Mouse (Mus musculus) midbrain, embryonic 15.5 days (tissue): Measurements from ENCODE around the gene Pde4d. TPM values are rescaled to one million over a fixed set of nuclear protein-coding genes. Genes with fewer than 3 reads are reported as not detected.

Experiments
- ATAC-seq: fragments of 200-750 bp; cut with Nextera tagmentation; replicated peaks from 2 replicates; pipeline ENCODE4 v1.8.0; 2017; ENCODE audit warnings: moderate TSS enrichment
- H3K27ac ChIP-seq: fragments of 300-500 bp; sonication (generic); 2 replicates; pipeline ENCODE4 v1.5.1; 2015; ENCODE audit warnings: mild to moderate bottlenecking, inconsistent platforms
- H3K27me3 ChIP-seq: fragments of 300-500 bp; sonication (generic); replicated peaks from 2 replicates; pipeline ENCODE4 v1.6.1; 2015; ENCODE audit warnings: inconsistent platforms
- H3K36me3 ChIP-seq: fragments of 300-500 bp; sonication (generic); replicated peaks from 2 replicates; pipeline ENCODE4 v1.6.1; 2015; ENCODE audit warnings: inconsistent platforms
- H3K4me1 ChIP-seq: fragments of 300-500 bp; sonication (generic); 2 replicates; pipeline ENCODE4 v1.6.1; 2015; ENCODE audit warnings: inconsistent platforms
- H3K4me2 ChIP-seq: fragments of 300-500 bp; sonication (generic); 2 replicates; pipeline ENCODE4 v1.6.1; 2015; ENCODE audit warnings: inconsistent platforms, mild to moderate bottlenecking, moderate library complexity
- H3K4me3 ChIP-seq: fragments of 300-500 bp; sonication (generic); 2 replicates; pipeline ENCODE4 v1.5.1; 2015; ENCODE audit warnings: mild to moderate bottlenecking, inconsistent platforms
- H3K9ac ChIP-seq: fragments of 300-500 bp; sonication (generic); 2 replicates; pipeline ENCODE4 v1.6.1; 2015; ENCODE audit warnings: mild to moderate bottlenecking, inconsistent platforms
- H3K9me3 ChIP-seq: fragments of 300-500 bp; sonication (generic); 2 replicates; pipeline ENCODE4 v1.6.1; 2016; ENCODE audit warnings: inconsistent platforms
- WGBS: fragments of 180-500 bp; shearing (Covaris S2); methylation state at CpG from one replicate; pipeline ENCODE4 v1.1.7; 2015; ENCODE audit warnings: mixed read lengths; 5-methylcytosine and 5-hydroxymethylcytosine counted together
- polyA plus RNA-seq: library from polyadenylated mRNA; unstranded; fragments of >200 nt; fragmentation: Nextera tagmentation; extraction: Ambion mirVana; gene quantifications from 2 replicates; pipeline ENCODE4 v1.2.1, GENCODE M21; 2015

Gene Pde4d
- polyA plus RNA-seq, 1 experiment from 2014 or later, result 27.1 TPM

DNA sequence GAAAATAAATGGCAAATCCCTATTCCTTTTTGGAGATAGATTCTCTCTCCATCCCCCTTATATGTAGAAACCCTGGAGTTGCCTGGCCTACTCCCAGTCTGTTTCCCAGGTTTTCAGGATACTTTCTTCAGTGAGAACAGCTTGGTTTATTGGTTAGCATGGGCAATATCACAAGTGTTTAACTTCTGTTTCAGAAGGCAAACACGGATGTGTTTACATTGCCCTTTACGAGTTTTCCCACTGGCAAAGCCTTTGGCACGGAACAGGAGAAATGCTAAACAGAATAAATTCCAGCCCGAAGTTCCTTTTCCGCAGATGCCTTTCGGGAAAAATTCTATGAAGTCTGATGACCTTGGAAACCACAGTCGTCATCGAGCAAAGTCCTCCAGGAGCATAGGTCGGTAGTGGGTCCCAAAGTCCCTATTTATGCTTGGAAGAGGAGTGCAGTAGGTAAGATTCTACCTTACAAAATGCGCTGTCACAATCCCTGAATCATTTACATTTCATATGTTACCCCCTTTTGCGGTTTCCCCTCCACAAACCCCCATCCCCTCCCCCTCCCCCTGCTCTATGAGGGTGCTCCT is 1.3 kb upstream of the Pde4d start:
- 80% methylated on average over 11 of the region's 11 CpGs for WGBS
- no peaks in the 10 kb centered on the region for H3K27me3 ChIP-seq
- H3K27ac ChIP-seq, result no peak overlapping the region
- H3K36me3 ChIP-seq, result no peaks in the 10 kb centered on the region
- H3K4me3 ChIP-seq, result no peak overlapping the region
- H3K4me2 ChIP-seq, result no peak overlapping the region
- H3K9me3 ChIP-seq, result no peaks in the 10 kb centered on the region
- H3K4me1 ChIP-seq, result no peaks in the 10 kb centered on the region
- no peak overlapping the region for H3K9ac ChIP-seq
- ATAC-seq, result no peak

GRCm38 (mm10) chr13:108451122-108451521 is 1.4 kb downstream of the Pde4d start:
- Histone ChIP-seq H3K36me3 (no peaks in the 10 kb centered on the region), H3K27me3 (no peaks in the 10 kb centered on the region), H3K9me3 (no peaks in the 10 kb centered on the region), H3K4me2 (no peak overlapping the region), H3K4me1 (no peaks in the 10 kb centered on the region), H3K4me3 (no peak overlapping the region), H3K9ac (no peak overlapping the region), H3K27ac (no peak overlapping the region)
- ATAC-seq, result no peak
- 89% methylated on average over 2 of the region's 2 CpGs for WGBS

DNA sequence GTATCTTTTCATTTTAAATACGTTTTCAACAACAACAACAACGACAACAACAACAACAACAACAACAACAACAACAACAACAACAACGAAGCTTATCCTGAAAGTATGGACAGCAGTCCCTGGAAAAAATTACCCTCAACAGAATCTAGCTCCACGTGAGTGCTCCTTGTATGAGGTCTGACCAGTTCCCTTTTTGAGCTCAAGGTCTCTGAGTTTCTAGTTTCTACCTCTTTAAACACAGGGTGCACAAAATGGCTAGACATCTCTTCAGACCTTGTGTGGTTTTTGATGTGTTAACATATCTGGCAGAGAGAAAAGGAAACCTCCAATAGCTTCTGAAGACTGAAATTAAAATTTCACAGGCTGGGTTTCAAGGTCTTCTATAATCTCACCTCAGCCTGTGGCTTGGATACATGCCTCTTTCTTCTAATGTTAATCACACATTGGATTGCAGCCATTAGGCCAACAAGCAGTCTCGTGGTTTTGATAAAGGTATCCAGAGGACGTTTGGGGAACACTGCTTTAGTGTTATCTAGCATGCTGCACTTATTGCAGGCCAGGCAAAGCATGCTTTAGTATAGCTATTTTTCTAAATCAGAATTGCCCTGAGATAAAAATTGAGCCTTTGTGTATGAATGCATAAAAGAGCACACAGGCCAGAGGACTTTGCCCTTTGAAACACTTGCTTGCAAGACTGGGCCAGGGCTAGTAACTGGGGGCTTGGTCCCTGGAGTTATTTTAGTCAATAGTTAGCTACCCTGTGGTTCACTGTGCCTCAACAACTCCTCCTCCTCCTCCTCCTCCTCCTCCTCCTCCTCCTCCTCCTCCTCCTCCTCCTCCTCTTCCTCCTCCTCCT is 3.5 kb downstream of the Pde4d start:
- Histone ChIP-seq H3K27me3 (no peaks in the 10 kb centered on the region), H3K27ac (no peak overlapping the region), H3K4me1 (no peaks in the 10 kb centered on the region), H3K36me3 (no peaks in the 10 kb centered on the region), H3K9ac (no peak overlapping the region), H3K4me3 (no peak overlapping the region), H3K4me2 (no peak overlapping the region), H3K9me3 (no peaks in the 10 kb centered on the region)
- WGBS, result 77% methylated on average over 6 of the region's 6 CpGs
- ATAC-seq, result no peak

- Histone ChIP-seq H3K27ac (no peak overlapping the region), H3K36me3 (no peaks in the 10 kb centered on the region), H3K27me3 (no peaks in the 10 kb centered on the region), H3K9me3 (no peaks in the 10 kb centered on the region), H3K4me3 (no peak overlapping the region), H3K4me1 (no peaks in the 10 kb centered on the region), H3K9ac (no peak overlapping the region), H3K4me2 (no peak overlapping the region)
- no peak for ATAC-seq
- WGBS, result 93% methylated on average over 5 of the region's 5 CpGs
Measured at GRCm38 (mm10) chr13:108462518-108462917, 12.8 kb downstream of the Pde4d start.

DNA sequence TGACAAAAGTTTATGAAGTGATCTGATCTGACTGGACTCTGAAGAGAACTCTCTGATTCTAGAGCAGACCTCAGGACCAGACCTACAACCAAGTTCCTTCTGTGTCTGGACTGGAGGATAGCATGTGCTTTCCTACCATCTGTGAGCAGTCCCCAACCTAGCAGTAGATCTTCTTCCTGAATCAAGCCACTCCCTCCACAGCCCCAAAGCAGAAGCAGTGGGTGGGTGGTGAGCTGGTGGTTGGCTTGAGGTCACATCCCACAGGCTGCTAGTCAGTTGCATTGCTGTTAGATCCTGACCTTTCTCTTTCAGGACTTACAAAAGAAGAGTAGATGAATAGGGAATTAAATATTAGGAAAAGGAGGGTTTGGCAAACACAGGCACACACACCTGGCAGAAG is 16.0 kb downstream of the Pde4d start:
- H3K9me3 ChIP-seq, result no peaks in the 10 kb centered on the region
- H3K4me3 ChIP-seq, result no peak overlapping the region
- no peak overlapping the region for H3K9ac ChIP-seq
- H3K4me2 ChIP-seq, result no peak overlapping the region
- H3K36me3 ChIP-seq, result no peaks in the 10 kb centered on the region
- no peaks in the 10 kb centered on the region for H3K4me1 ChIP-seq
- H3K27ac ChIP-seq, result no peak overlapping the region
- ATAC-seq, result no peak
- H3K27me3 ChIP-seq, result no peaks in the 10 kb centered on the region

DNA sequence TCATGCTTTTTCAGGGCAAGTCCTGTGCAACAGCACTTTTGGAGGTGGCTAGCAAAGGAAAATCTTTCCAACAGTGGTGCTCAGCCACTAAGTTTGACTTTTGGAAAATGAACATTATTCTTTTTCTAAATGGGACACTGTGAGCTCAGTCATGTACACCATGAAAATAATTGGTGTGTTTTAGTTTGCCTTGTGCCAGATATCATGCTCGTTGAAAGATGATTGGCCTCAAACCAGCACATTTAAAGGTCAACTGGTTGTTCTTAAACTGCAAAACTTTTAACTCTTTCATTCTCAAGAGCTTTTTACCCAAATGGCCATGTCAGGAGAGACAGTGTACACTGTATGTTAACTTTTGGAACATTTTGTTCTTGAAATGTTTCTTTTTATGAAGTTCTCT is 17.3 kb downstream of the Pde4d start:
- Histone ChIP-seq H3K4me1 (no peaks in the 10 kb centered on the region), H3K9me3 (no peaks in the 10 kb centered on the region), H3K4me3 (no peak overlapping the region), H3K4me2 (no peak overlapping the region), H3K9ac (no peak overlapping the region), H3K36me3 (no peaks in the 10 kb centered on the region), H3K27ac (no peak overlapping the region), H3K27me3 (no peaks in the 10 kb centered on the region)
- no peak for ATAC-seq
- 80% methylated on average over 1 of the region's 1 CpGs for WGBS

DNA sequence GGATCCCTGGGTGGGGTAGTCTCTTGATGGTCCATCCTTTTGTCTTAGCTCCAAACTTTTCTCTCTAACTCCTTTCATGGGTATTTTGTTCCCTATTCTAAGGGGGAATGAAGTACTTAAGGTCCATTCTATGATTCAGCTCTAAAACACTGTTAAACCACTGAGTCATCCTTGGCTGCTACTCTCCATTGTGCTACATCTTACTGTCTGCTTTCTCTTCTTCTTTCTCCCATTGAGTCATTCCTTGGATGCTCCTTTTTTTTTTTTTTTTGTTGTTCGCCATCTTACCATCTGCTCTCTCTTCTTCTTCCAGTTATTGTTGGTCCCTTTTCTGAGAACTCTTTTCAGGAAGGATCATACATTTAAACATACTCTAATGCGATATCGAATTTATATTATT is 30.7 kb downstream of the Pde4d start:
- ATAC-seq, result no peak
- Histone ChIP-seq H3K4me2 (no peak overlapping the region), H3K9ac (no peak overlapping the region), H3K27ac (no peak overlapping the region), H3K36me3 (no peaks in the 10 kb centered on the region), H3K27me3 (no peaks in the 10 kb centered on the region), H3K4me1 (no peaks in the 10 kb centered on the region), H3K9me3 (no peaks in the 10 kb centered on the region), H3K4me3 (no peak overlapping the region)
- 93% methylated on average over 3 of the region's 3 CpGs for WGBS

DNA sequence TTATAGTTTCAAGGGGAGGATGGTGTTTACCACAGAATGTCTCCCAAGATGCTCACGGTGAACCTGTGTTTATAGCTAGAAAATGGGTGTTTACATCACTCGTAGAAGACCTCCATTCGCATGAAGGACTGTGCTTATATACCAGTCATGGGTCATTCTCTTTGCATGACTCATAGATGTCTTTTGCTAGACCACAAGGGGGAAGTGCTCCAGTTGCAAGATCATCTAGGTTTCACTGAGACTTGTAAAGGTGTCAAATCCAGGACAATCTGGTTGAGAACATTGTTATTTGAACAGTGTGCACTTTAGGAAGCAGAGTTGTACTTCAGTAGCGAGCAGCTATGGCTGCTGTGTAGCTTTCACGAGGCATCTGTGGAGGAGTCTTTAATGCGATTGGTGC is 35.3 kb downstream of the Pde4d start:
- no peaks in the 10 kb centered on the region for H3K9me3 ChIP-seq
- WGBS, result 90% methylated on average over 6 of the region's 6 CpGs
- H3K27me3 ChIP-seq, result no peaks in the 10 kb centered on the region
- no peaks in the 10 kb centered on the region for H3K4me1 ChIP-seq
- no peaks in the 10 kb centered on the region for H3K36me3 ChIP-seq
- no peak overlapping the region for H3K4me3 ChIP-seq
- H3K9ac ChIP-seq, result no peak overlapping the region
- no peak for ATAC-seq
- H3K27ac ChIP-seq, result no peak overlapping the region
- H3K4me2 ChIP-seq, result no peak overlapping the region

GRCm38 (mm10) chr13:108487066-108487465 is 37.3 kb downstream of the Pde4d start:
- Histone ChIP-seq H3K27ac (no peak overlapping the region), H3K4me3 (no peak overlapping the region), H3K4me1 (no peaks in the 10 kb centered on the region), H3K4me2 (no peak overlapping the region), H3K27me3 (no peaks in the 10 kb centered on the region), H3K9me3 (no peaks in the 10 kb centered on the region), H3K9ac (no peak overlapping the region), H3K36me3 (no peaks in the 10 kb centered on the region)
- WGBS, result 86% methylated on average over 3 of the region's 3 CpGs
- ATAC-seq, result no peak

GRCm38 (mm10) chr13:108489825-108490224 is 40.1 kb downstream of the Pde4d start:
- Histone ChIP-seq H3K9ac (no peak overlapping the region), H3K27me3 (no peaks in the 10 kb centered on the region), H3K4me3 (no peak overlapping the region), H3K36me3 (no peaks in the 10 kb centered on the region), H3K9me3 (no peaks in the 10 kb centered on the region), H3K4me1 (no peaks in the 10 kb centered on the region), H3K27ac (no peak overlapping the region), H3K4me2 (no peak overlapping the region)
- ATAC-seq, result no peak

GRCm38 (mm10) chr13:108490872-108491271 is 41.1 kb downstream of the Pde4d start:
- Histone ChIP-seq H3K9ac (no peak overlapping the region), H3K4me1 (no peaks in the 10 kb centered on the region), H3K4me2 (no peak overlapping the region), H3K27me3 (no peaks in the 10 kb centered on the region), H3K27ac (no peak overlapping the region), H3K36me3 (no peaks in the 10 kb centered on the region), H3K9me3 (no peaks in the 10 kb centered on the region), H3K4me3 (no peak overlapping the region)
- 87% methylated on average over 2 of the region's 2 CpGs for WGBS
- ATAC-seq, result no peak

DNA sequence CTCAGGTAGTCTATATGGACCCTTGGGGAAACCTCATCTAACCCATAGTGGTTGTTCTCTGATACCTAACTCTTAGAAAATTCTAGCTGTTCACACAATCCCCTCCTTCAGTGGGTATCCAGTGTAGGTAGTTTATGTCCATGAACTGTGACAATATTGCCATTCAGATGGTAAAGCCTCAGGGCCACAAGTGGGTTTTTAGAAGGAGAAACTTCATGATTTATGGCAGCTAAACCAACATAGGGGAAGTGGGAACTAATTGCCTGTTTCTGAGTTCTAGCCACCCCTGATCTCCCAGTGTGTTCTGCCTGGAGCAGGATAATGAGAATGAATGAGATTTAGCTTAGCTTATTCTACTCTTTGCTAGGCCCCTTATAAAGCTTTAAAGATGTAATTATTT is 43.1 kb downstream of the Pde4d start:
- H3K4me2 ChIP-seq, result no peak overlapping the region
- H3K9me3 ChIP-seq, result no peaks in the 10 kb centered on the region
- H3K27me3 ChIP-seq, result no peaks in the 10 kb centered on the region
- H3K36me3 ChIP-seq, result no peaks in the 10 kb centered on the region
- no peak overlapping the region for H3K9ac ChIP-seq
- no peak overlapping the region for H3K4me3 ChIP-seq
- no peak overlapping the region for H3K27ac ChIP-seq
- no peaks in the 10 kb centered on the region for H3K4me1 ChIP-seq
- ATAC-seq, result no peak

DNA sequence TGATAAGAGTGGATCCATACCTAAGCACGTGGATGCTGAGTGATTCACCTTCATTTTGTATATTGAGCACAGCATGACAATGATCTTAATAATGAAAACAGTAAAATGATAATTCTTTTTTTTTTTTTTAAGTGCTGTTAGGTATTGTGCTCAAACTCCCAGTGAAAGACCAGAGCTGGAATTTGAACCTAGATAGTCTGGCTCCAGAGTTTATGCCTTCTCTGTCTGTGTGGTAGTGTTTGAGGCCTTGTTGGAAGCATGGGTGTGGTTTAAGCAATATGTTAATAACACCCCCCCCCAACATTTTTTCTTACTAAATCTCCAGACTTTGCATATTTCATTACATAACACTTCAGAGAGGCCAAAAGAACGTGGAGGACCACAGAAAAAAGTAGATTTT is 44.6 kb downstream of the Pde4d start:
- H3K9ac ChIP-seq, result no peak overlapping the region
- H3K36me3 ChIP-seq, result no peaks in the 10 kb centered on the region
- no peak for ATAC-seq
- H3K27ac ChIP-seq, result no peak overlapping the region
- H3K9me3 ChIP-seq, result no peaks in the 10 kb centered on the region
- 79% methylated on average over 2 of the region's 2 CpGs for WGBS
- no peaks in the 10 kb centered on the region for H3K4me1 ChIP-seq
- no peak overlapping the region for H3K4me3 ChIP-seq
- no peaks in the 10 kb centered on the region for H3K27me3 ChIP-seq
- H3K4me2 ChIP-seq, result no peak overlapping the region
